Mouse (Mus musculus) kidney, postnatal 10 days (tissue): ENCODE data around the gene Xpo6.

Experiments used
- DNase-seq: peaks from one replicate; pipeline ENCODE4 v3.0.0; 2021; ENCODE audit warnings: mixed read lengths

Xpo6 gene

DNA sequence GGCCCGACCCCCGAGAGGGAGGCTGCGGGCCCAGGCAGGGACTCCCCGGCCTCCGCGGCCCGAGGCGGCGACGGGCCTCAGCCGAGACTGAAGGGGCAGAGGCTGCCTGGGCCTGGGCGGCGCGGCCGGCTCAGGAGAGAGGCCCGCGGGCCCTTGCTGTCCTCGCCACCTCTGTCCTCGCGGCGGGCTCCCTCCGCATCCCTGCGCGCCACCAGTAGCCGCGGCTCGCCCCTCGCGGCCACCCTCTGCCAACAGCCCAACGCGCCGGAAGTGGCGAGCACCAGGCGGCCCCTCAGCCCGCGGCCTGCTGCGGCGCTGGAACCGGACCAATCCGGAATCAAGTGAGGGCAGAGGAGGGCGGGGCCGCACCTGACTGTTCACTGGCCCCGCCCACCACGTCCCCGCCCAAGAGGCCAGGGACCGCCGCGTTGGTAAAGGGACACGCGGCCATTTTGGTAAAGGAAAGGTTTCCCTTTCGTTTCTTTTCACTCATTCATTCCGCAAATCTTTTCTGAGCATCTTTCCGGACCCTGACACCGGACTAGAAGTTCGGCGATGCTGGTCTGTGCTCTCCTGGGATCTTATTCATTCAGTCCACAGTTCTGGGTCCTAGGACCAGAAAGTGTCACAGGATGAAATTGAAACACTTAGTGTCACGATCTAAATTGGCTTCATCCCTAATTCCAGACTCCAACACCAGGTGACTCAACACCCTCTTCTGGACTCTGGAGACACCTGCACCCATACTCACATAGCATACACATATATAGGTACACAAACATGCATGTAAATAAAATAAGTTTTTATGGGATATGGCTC is at the start of gene Xpo6:
TSS of gene Xpo6 (minus strand) at position 324 of the 819 bp plus-strand sequence.
- peak; percentile 99 for DNase-seq

DNA sequence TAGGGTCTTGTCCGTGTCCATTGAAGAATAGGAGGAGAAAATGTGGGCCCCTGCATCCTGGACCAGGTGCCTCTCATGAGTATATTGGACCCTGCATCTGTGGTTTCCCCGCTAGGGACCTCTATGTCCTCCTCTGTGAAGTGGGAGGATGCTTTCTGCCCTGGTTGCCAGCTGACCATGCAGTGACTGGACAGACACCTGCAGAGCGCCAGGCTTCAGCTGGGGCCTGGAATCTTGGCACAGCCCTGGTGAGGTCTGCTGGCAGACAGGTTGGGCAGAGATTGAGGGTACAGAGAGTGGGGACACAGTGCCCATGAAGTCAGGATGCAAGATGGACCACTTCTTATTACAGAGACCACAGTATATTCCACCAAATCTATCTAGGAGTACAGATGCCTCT is 49.7 kb upstream of the Xpo6 start:
- no peak for DNase-seq

DNA sequence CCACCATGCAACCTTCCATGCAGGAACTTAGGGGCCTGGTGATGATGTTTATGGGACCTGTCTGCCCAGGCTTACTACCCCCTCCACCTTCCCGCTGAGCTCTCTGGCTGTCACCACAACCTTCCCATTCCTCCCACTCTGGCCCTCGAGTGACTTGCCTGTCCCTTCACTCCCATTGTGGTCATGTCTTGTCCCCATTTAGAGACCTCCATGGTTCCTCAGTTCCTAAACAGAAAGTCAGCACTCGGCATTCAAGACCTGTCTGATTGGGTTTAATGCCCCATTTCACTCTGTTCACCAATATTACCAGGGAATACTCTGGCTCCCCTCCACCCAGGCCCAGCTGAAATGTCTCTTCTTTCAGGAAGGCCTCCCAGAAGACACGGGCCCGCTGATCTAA is 48.8 kb upstream of the Xpo6 start:
- no peak for DNase-seq

GRCm38 (mm10) chr7:126248641-126249141 is 48.4 kb upstream of the Xpo6 start:
- no peak for DNase-seq

GRCm38 (mm10) chr7:126248088-126248487 is 47.8 kb upstream of the Xpo6 start:
- no peak for DNase-seq

GRCm38 (mm10) chr7:126244168-126244750 is 44.0 kb upstream of the Xpo6 start:
- no peak for DNase-seq

- no peak for DNase-seq
Observed at GRCm38 (mm10) chr7:126240814-126241360, 40.6 kb upstream of the Xpo6 start.

GRCm38 (mm10) chr7:126236794-126237192 is 36.5 kb upstream of the Xpo6 start:
- DNase-seq = peak; percentile 21

GRCm38 (mm10) chr7:126236083-126236793 is 35.9 kb upstream of the Xpo6 start:
- peak; percentile 34 for DNase-seq

GRCm38 (mm10) chr7:126234611-126235010 is 34.3 kb upstream of the Xpo6 start:
- no peak for DNase-seq

DNA sequence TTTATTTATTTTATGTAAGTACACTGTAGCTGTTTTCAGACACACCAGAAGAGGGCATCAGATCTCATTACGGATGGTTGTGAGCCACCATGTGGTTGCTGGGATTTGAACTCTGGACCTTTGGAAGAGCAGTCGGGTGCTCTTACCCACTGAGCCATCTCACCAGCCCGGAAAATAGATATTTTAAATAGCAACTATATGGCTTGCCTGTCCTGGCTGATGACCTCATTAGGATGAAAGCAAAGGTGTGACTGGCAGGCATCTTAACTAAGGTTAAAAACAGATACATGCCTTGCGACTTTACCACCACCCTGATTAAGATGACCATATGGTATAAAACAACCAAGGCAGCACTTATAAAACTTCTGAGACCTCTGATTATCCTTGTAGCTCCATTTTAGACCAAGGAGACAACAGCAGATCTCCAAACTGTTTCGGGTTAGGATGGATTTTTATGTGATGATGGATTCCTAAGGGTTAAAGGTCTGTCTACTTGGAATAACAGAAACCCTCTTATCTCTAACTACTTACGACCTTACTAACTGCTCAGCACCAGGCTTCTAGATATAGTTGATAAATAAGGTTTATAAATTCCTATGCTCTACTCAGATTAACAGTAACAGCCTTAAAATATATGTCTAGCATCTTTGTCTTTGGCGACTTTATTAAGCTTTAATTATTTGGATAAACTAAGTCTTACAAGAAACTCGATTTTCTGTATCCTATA is 32.2 kb upstream of the Xpo6 start:
- no peak for DNase-seq

DNA sequence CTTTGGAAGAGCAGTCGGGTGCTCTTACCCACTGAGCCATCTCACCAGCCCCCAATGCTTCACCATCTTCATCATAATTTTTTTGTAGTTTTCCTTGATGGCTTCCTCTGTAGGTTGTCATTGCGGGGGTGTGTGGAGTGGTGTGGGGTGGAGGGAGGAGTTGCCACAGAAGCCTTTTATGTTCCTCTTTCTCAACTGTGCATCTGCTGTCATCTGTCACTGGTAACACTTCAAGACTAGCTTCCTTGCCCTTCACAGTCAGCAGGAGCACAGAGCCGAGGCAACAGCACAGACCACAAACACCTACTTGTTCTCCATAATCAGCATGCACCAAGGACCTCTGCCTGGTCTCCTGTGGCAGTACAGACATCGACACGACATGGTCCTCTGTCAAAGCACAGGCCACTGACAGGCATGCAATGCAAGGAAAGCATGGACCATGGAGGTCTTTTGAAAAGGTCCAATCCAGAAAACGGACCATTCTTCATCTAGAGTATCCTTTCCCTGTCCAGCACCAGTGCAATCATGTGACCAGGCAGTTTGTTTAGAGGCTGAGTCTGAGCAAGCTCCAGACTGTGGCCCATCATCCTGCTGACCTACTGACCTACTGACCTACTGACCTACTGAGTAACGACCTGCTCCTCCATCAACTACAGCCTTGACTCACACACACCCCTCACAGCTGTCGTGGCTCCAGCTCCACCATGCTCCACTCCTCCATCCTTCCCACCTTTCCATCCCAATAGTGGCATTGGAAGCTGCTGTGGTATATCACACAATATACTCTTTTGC is 30.3 kb upstream of the Xpo6 start:
- no peak for DNase-seq

DNA sequence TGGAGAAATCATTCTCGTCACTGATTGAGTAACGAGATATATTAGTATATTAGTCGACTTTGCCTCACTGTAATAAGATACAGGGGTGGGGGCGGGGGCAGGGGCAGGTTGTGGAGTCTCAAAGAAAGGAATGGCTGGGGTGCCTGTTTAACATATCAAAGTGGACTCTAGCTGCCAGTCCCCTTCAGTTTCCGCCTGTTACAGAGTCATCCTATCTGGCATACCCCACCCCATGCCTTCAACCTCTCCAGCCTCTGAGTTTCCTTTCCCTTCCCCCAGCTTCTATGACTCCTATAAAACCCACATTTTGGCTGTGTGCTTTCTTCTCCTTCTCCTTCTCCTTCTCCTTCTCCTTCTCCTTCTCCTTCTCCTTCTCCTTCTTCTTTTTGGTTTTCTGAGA is 25.8 kb upstream of the Xpo6 start:
- no peak for DNase-seq

- DNase-seq = no peak
Observed at GRCm38 (mm10) chr7:126222753-126223152, 22.5 kb upstream of the Xpo6 start.

GRCm38 (mm10) chr7:126220611-126221010 is 20.3 kb upstream of the Xpo6 start:
- DNase-seq = no peak

- no peak for DNase-seq
Observed at GRCm38 (mm10) chr7:126218311-126218710, 18.0 kb upstream of the Xpo6 start.

DNA sequence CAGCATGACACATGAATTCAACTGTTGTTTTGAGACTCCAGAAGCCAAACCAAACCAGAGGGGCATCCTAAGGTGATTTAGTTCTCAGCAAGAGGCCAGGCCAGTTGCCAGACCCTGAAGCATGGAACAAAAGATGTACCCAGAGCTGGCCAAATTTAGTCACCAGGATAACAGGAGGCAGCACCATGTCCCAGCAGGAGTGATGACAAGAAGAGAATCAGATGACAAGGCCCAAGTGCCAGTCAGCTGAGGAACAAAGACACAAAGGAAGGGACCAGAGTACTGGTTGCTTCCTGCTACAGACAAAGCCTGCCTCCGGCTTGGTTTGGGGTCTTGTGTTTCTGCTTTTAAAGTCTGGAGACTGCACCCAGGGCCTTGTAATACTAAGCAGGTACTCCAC is 16.6 kb upstream of the Xpo6 start:
- DNase-seq = no peak

DNA sequence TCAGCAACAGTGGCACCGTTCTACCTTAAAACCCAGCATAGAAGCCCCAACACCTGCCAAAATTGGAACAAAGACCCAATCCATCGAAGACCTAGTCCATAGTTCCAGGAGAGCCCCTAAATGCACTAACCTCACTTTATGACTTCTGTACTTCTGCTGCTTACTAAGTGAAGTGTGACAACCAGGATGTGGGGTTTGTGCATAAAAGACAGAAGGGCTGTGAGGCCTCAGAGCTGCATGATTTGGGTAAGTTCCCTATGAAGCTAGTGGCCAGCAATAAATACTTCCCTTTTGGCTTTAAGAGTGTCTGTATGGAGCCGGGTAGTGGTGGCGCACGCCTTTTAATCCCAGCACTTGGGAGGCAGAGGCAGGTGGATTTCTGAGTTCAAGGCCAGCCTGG is 10.6 kb upstream of the Xpo6 start:
- no peak for DNase-seq

DNA sequence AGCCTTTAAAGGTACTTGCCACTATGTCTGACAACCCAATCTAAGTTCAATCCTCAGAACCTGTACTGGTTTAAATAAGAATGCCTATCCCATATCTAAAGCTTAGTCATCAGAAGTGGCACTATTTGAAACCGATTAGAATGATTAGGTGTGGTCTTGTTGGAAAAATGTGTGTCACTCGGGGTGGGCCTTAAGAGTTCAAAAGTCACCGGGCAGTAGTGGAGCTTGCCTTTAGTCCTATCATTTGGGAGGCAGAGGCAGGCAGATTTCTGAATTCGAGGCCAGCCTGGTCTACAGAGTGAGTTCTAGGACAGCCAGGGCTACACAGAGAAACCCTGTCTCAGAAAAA is 670 bp upstream of the Xpo6 start:
- DNase-seq = no peak

- peak; percentile 65 for DNase-seq
Observed at GRCm38 (mm10) chr7:126199691-126200102, 604 bp downstream of the Xpo6 start.

DNA sequence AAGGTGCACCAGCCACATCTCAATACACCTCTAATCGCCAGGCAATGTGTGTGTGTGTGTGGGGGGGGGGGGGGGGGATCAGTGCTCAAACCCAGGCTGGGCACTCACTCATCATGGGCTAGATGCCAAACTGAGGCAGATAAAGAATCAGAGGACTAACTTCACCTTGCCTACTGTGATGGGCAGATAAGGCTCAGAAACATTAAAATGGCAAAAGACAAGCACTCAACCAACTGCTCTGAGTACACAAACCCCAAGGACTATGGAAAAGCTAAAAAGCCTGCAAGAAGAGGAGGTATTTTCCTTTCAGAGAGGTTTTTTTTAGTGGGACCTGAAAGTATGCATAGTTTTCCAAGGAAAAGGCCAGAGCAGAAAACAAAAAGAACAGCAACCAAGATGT is 1.4 kb downstream of the Xpo6 start:
- DNase-seq = no peak

GRCm38 (mm10) chr7:126194175-126194574 is 6.1 kb downstream of the Xpo6 start:
- no peak for DNase-seq
